Mouse (Mus musculus) cerebellum, adult 2 months (tissue): ENCODE results near the gene Il4ra. TPM values are rescaled to one million over a fixed set of nuclear protein-coding genes. Genes with fewer than 3 reads are reported as not detected.

Source experiments
- DNase-seq, 2 experiments: peaks; one replicate each; pipeline ENCODE4 v3.0.0; 2021
- H3K27ac ChIP-seq: fragments of 200-500 bp; 2 replicates; pipeline ENCODE4 v1.5.1; 2012; ENCODE audit warnings: low read length, control low read depth, inconsistent platforms; ENCODE audit not compliant: insufficient read depth
- H3K27me3 ChIP-seq: fragments of 200-500 bp; 2 replicates; pipeline ENCODE4 v1.6.1; 2012; ENCODE audit warnings: inconsistent platforms, mild to moderate bottlenecking, low read length, moderate library complexity; ENCODE audit not compliant: control insufficient read depth, insufficient read depth
- H3K4me1 ChIP-seq: fragments of 200-500 bp; 2 replicates; pipeline ENCODE4 v1.6.1; 2011; ENCODE audit warnings: low read length; ENCODE audit not compliant: control insufficient read depth, insufficient read depth
- H3K4me3 ChIP-seq: fragments of 200-500 bp; replicated peaks from 2 replicates; pipeline ENCODE3; 2011; ENCODE audit warnings: mild to moderate bottlenecking, low read depth, low read length, control low read depth; ENCODE audit not compliant: insufficient read depth
- CTCF ChIP-seq: fragments of 200-500 bp; IDR thresholded peaks from 2 replicates; pipeline ENCODE4 v1.5.1; 2011; ENCODE audit warnings: low read depth, mild to moderate bottlenecking, control low read depth, low read length, moderate library complexity, borderline replicate concordance; ENCODE audit not compliant: insufficient read depth
- POLR2A ChIP-seq: fragments of 200-500 bp; IDR thresholded peaks from 2 replicates; pipeline ENCODE4 v1.6.1; 2011; ENCODE audit warnings: low read length, control low read depth, borderline replicate concordance; ENCODE audit not compliant: insufficient read depth
- WGBS: fragments of 180-500 bp; shearing (Covaris S2); methylation state at CpG from one replicate; pipeline ENCODE4 v1.1.7; 2018; 5-methylcytosine and 5-hydroxymethylcytosine counted together
- polyA plus RNA-seq: library from polyadenylated mRNA; depleted of rRNA; stranded (reverse); fragments of >200 nt; gene quantifications from 2 replicates; pipeline ENCODE4 v1.2.3, GENCODE M21; 2012

The Il4ra gene
- polyA plus RNA-seq, 1 experiment = 8.6 TPM

DNA sequence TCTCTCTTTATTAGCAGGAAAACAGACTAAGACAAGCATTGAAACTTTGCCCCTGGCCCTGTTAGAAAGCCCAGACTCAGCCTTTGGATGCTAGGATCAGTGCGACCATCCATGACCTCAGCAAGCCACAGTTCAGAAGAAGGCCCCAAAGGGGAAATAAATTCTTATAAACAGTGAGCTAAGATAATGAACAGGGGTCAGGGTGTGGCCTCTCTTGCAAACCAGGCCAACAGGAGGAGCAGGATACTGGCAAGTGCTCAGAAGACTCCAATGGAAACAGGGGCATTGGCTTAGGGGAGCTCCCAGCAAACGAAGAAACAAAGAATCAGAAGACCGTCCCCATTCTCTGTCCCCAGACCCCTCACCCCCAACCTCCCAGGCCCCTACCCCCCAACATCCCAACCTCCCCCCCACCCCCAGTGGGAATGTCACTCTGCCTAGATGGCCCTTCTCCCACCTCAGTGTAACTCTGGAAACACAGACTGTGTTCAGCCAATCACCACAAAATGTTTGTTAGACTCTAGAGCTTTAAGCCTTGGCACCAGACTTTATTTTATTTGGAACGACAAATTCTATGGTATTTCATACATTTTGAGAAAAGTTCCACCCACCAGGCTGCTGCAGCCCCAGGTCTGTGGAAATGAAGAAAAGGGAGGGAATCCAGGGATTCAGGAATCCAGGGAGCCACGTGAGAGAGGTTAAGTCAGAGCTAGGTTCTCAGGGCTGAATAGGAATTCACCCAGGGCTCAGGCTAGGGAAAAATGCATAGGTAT is 36.7 kb upstream of the Il4ra start:
- no peak for TF ChIP-seq POLR2A
- TF ChIP-seq CTCF = no peak
- DNase-seq = no peak
- H3K4me3 ChIP-seq = no peak overlapping the region
- H3K27me3 ChIP-seq = no peaks in the 10 kb centered on the region
- H3K27ac ChIP-seq = no peak overlapping the region
- H3K4me1 ChIP-seq = no peaks in the 10 kb centered on the region
- WGBS = 76% methylated on average over 5 of the region's 5 CpGs

- Histone ChIP-seq H3K27ac (no peak overlapping the region), H3K4me1 (no peaks in the 10 kb centered on the region), H3K4me3 (no peak overlapping the region), H3K27me3 (no peaks in the 10 kb centered on the region)
- WGBS = 88% methylated on average over 8 of the region's 8 CpGs
- DNase-seq = no peak
- no peak for TF ChIP-seq POLR2A
- TF ChIP-seq CTCF = no peak
Measured at GRCm38 (mm10) chr7:125516723-125517122, 35.2 kb upstream of the Il4ra start.

DNA sequence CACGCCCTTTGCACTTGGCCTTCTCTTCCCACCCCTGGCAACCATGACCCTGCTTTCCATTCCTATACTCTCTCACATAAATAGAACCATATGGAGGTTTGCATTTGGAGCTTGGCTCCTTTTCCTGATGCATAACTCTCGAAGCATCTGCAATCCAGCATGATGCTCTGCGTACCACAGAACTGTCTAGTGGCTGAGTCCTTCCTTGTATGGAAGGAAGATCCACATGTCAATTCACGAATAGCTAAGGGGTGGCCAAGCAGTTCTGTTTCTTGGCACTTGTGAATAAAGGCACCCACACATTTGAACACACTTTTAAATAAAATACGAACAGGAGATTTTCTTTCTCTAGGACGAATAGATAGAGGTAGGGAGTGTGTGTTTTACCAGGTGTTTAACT is 34.5 kb upstream of the Il4ra start:
- Histone ChIP-seq H3K27ac (no peak overlapping the region), H3K4me1 (no peaks in the 10 kb centered on the region), H3K27me3 (no peaks in the 10 kb centered on the region), H3K4me3 (no peak overlapping the region)
- WGBS = 76% methylated on average over 6 of the region's 6 CpGs
- TF ChIP-seq POLR2A = no peak
- no peak for DNase-seq

DNA sequence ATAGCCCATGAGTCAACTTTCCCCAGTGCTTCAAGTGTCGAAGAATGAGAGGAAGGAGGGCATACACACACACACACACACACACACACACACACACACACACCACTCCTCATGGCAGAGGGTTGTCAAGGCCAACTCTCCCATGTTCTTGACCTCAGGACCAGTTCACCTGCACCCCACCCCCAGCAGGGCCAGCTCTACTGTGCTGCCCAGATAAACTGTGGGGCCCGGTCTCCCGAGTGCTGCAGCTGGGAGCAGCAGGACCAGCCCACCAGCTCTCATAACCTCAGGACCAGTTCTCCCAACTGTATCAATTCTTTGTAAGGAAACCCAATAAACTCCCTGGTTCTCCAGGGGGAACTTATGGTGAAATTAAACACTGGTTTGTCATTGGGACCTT is 32.2 kb upstream of the Il4ra start:
- no peak overlapping the region for H3K4me3 ChIP-seq
- no peaks in the 10 kb centered on the region for H3K27me3 ChIP-seq
- 86% methylated on average over 3 of the region's 3 CpGs for WGBS
- H3K27ac ChIP-seq = no peak overlapping the region
- no peaks in the 10 kb centered on the region for H3K4me1 ChIP-seq
- TF ChIP-seq CTCF (no peak), POLR2A (no peak)
- DNase-seq = no peak

- Histone ChIP-seq H3K4me3 (no peak overlapping the region), H3K4me1 (no peaks in the 10 kb centered on the region), H3K27me3 (no peaks in the 10 kb centered on the region), H3K27ac (no peak overlapping the region)
- 77% methylated on average over 3 of the region's 3 CpGs for WGBS
- DNase-seq = no peak
- no peak for TF ChIP-seq POLR2A
- TF ChIP-seq CTCF = no peak
Measured at GRCm38 (mm10) chr7:125523051-125523450, 28.9 kb upstream of the Il4ra start.

GRCm38 (mm10) chr7:125527186-125527585 is 24.7 kb upstream of the Il4ra start:
- Histone ChIP-seq H3K27ac (no peak overlapping the region), H3K27me3 (no peaks in the 10 kb centered on the region), H3K4me1 (no peaks in the 10 kb centered on the region), H3K4me3 (no peak overlapping the region)
- WGBS = 87% methylated on average over 6 of the region's 6 CpGs
- DNase-seq = no peak
- TF ChIP-seq CTCF = no peak
- no peak for TF ChIP-seq POLR2A

DNA sequence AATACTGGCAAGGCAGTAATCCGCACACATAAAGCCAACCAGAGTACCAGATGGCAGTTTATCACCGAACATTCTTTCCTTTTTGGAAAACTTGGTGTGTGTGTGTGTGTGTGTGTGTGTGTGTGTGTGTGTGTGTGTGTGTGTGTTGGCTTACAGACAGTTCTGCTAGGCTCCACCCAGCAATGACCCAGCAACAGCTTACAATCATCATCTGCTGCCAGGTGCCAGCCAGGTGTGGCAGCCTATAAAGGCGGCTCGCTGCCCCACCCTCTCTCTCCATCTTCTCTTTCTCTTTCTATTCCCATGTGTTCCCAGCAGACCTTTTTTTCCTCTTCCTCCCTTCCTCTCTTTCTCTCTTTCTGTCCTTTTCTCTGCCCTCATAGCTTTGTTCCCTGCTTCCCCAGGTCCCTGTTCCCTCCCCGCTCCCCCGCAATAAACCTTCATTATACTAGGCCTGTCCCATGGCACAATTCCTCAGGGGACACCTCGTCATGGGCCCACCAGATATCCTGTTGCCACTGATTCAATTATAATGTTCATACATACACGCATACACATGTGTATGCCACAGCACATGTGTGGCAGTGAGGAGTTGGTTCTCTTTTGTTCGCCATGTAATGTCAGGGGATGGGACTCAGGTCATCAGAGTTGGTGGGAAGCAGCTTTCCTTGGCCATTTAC is 23.9 kb upstream of the Il4ra start:
- WGBS = 80% methylated on average over 9 of the region's 9 CpGs
- no peak for DNase-seq
- no peak for TF ChIP-seq POLR2A
- TF ChIP-seq CTCF = no peak
- H3K4me1 ChIP-seq = no peaks in the 10 kb centered on the region
- H3K27me3 ChIP-seq = no peaks in the 10 kb centered on the region
- no peak overlapping the region for H3K4me3 ChIP-seq
- no peak overlapping the region for H3K27ac ChIP-seq

- 88% methylated on average over 3 of the region's 3 CpGs for WGBS
- DNase-seq = no peak
- no peak overlapping the region for H3K27ac ChIP-seq
- TF ChIP-seq CTCF (no peak), POLR2A (no peak)
- no peak overlapping the region for H3K4me3 ChIP-seq
- H3K27me3 ChIP-seq = no peaks in the 10 kb centered on the region; the same call in 1 of the 2 replicates
- H3K4me1 ChIP-seq = no peaks in the 10 kb centered on the region
Measured at GRCm38 (mm10) chr7:125539351-125539750, 12.6 kb upstream of the Il4ra start.
